Mouse (Mus musculus) stomach, postnatal 0 days (tissue): ENCODE data around the gene Dnah10. TPM values are rescaled to one million over a fixed set of nuclear protein-coding genes. Genes with fewer than 3 reads are reported as not detected.

Experiments
- ATAC-seq: fragments of 200-750 bp; cut with Nextera tagmentation; 2 replicates; pipeline ENCODE4 v1.8.0; 2017; ENCODE audit not compliant: low FRiP score, low TSS enrichment
- DNase-seq: peaks from one replicate; pipeline ENCODE4 v3.0.0-alpha.2; 2016; ENCODE audit warnings: low spot score
- H3K27ac ChIP-seq: fragments of 300-500 bp; sonication (generic); replicated peaks from 2 replicates; pipeline ENCODE4 v1.5.1; 2014; ENCODE audit warnings: mild to moderate bottlenecking, control low read depth
- H3K27me3 ChIP-seq: fragments of 300-500 bp; sonication (generic); 2 replicates; pipeline ENCODE4 v1.6.1; 2014; ENCODE audit warnings: low read length; ENCODE audit not compliant: control insufficient read depth, insufficient read depth
- H3K36me3 ChIP-seq: fragments of 300-500 bp; sonication (generic); 2 replicates; pipeline ENCODE4 v1.6.1; 2014; ENCODE audit warnings: low read length, mixed read lengths; ENCODE audit not compliant: control insufficient read depth, insufficient read depth
- H3K4me1 ChIP-seq: fragments of 300-500 bp; sonication (generic); replicated peaks from 2 replicates; pipeline ENCODE4 v1.6.1; 2014; ENCODE audit warnings: antibody characterized with exemption; ENCODE audit not compliant: control insufficient read depth, insufficient read depth
- H3K4me2 ChIP-seq: fragments of 300-500 bp; sonication (generic); replicated peaks from 2 replicates; pipeline ENCODE4 v1.6.1; 2014; ENCODE audit warnings: low read depth, mild to moderate bottlenecking, control low read depth, moderate library complexity
- H3K4me3 ChIP-seq: fragments of 300-500 bp; sonication (generic); 2 replicates; pipeline ENCODE4 v1.5.1; 2014; ENCODE audit warnings: low read depth, low read length, control low read depth
- H3K9ac ChIP-seq: fragments of 300-500 bp; sonication (generic); 2 replicates; pipeline ENCODE4 v1.6.1; 2014; ENCODE audit warnings: mild to moderate bottlenecking, low read length, control low read depth, mixed read lengths
- H3K9me3 ChIP-seq: fragments of 300-500 bp; sonication (generic); 2 replicates; pipeline ENCODE4 v1.6.1; 2016; ENCODE audit warnings: low read length; ENCODE audit not compliant: control insufficient read depth
- CTCF ChIP-seq: IDR thresholded peaks from 2 replicates; pipeline ENCODE4 v1.5.1; 2016; ENCODE audit warnings: antibody characterized with exemption, low read depth, mild to moderate bottlenecking, moderate library complexity
- EP300 ChIP-seq: optimal IDR thresholded peaks from 2 replicates; pipeline ENCODE3; 2016; ENCODE audit warnings: antibody characterized with exemption
- WGBS: fragments of 180-500 bp; shearing (Covaris S2); extraction: QIAGEN DNeasy Blood & Tissue Kit; methylation state at CpG from one replicate; pipeline ENCODE4 v1.1.7; 2014; 5-methylcytosine and 5-hydroxymethylcytosine counted together
- polyA plus RNA-seq: library from polyadenylated mRNA; unstranded; fragments of >200 nt; fragmentation: Nextera tagmentation; extraction: Ambion mirVana; gene quantifications from 2 replicates; pipeline ENCODE4 v1.2.1, GENCODE M21; 2015

The Dnah10 gene
- polyA plus RNA-seq, 1 experiment from 2014 or later = 0.10 TPM

- H3K4me2 ChIP-seq = no peak overlapping the region
- ATAC-seq (no peak), DNase-seq (no peak)
- no peaks in the 10 kb centered on the region for H3K9me3 ChIP-seq
- no peaks in the 10 kb centered on the region for H3K4me1 ChIP-seq
- no peak overlapping the region for H3K9ac ChIP-seq
- TF ChIP-seq EP300 (no peak), CTCF (no peak)
- H3K36me3 ChIP-seq = no peaks in the 10 kb centered on the region
- 90% methylated on average over 7 of the region's 7 CpGs for WGBS
- no peak overlapping the region for H3K27ac ChIP-seq
- H3K4me3 ChIP-seq = no peak overlapping the region
- H3K27me3 ChIP-seq = no peaks in the 10 kb centered on the region
Measured at GRCm38 (mm10) chr5:124779926-124780325, 55.0 kb downstream of the Dnah10 start.

DNA sequence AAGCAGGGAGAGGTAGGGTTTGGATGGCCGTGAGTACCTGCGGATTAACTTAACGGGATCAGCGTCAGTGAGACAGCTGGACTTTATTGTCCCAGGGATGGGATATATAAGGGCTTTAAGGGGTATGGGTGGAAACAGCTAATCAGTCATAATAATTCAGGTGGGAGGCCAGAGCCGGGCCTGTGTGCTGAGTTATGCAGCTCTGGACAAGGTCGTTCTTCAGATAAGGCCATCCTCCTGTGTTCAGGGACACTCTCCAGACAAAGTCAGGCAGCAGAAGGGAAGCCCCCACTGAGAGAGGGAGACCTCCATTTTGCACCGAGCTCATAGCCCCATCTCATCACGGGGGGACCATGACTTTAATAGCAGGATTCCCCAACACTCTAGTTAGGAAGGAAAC, 56.8 kb downstream of the Dnah10 start:
- Histone ChIP-seq H3K9me3 (no peaks in the 10 kb centered on the region), H3K4me3 (no peak overlapping the region), H3K27ac (no peak overlapping the region), H3K4me1 (no peaks in the 10 kb centered on the region), H3K27me3 (no peaks in the 10 kb centered on the region), H3K9ac (no peak overlapping the region), H3K36me3 (no peaks in the 10 kb centered on the region), H3K4me2 (no peak overlapping the region)
- ATAC-seq = no peak
- TF ChIP-seq EP300 (no peak), CTCF (no peak)
- no peak for DNase-seq
- WGBS = 80% methylated on average over 8 of the region's 8 CpGs

GRCm38 (mm10) chr5:124785650-124786049, 60.8 kb downstream of the Dnah10 start:
- H3K27me3 ChIP-seq = no peaks in the 10 kb centered on the region
- DNase-seq (no peak), ATAC-seq (no peak)
- H3K4me3 ChIP-seq = no peak overlapping the region
- no peaks in the 10 kb centered on the region for H3K36me3 ChIP-seq
- no peak overlapping the region for H3K4me2 ChIP-seq
- H3K27ac ChIP-seq = no peak overlapping the region
- H3K9me3 ChIP-seq = no peaks in the 10 kb centered on the region
- H3K4me1 ChIP-seq = no peaks in the 10 kb centered on the region
- TF ChIP-seq CTCF (peak; percentile 53), EP300 (no peak)
- H3K9ac ChIP-seq = no peak overlapping the region
- WGBS = 76% methylated on average over 7 of the region's 7 CpGs

DNA sequence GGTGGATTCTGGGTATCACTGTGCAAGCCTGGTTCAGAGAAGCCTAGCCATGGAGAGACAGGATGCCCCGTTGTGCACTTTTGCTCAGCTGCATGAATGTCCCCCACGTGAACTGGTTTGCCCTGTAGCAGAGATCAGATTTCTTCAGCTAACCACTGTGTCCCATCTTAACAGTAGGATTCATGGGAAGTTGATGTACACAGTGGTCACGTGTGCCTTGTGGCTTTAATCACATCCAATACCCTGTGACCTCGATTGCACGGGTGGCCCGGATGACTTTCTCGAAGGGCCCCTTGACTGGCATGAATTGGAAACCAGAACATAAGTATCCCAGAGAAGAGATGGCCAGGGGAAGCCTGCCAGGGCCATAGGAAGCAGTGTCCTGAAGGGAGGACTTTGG, 67.2 kb downstream of the Dnah10 start:
- Histone ChIP-seq H3K27me3 (no peaks in the 10 kb centered on the region), H3K4me2 (no peak overlapping the region), H3K9ac (no peak overlapping the region), H3K36me3 (no peaks in the 10 kb centered on the region), H3K4me1 (no peaks in the 10 kb centered on the region), H3K9me3 (no peaks in the 10 kb centered on the region), H3K27ac (no peak overlapping the region), H3K4me3 (no peak overlapping the region)
- TF ChIP-seq EP300 (no peak), CTCF (no peak)
- WGBS = 84% methylated on average over 7 of the region's 7 CpGs
- ATAC-seq (no peak), DNase-seq (no peak)

- Histone ChIP-seq H3K9ac (no peak overlapping the region), H3K9me3 (no peaks in the 10 kb centered on the region), H3K4me3 (no peak overlapping the region), H3K36me3 (no peaks in the 10 kb centered on the region), H3K4me1 (no peaks in the 10 kb centered on the region), H3K27me3 (no peaks in the 10 kb centered on the region), H3K4me2 (no peak overlapping the region), H3K27ac (no peak overlapping the region)
- no peak for ATAC-seq
- WGBS = 78% methylated on average over 4 of the region's 4 CpGs
- no peak for TF ChIP-seq EP300
- TF ChIP-seq CTCF = no peak
- no peak for DNase-seq
Measured at GRCm38 (mm10) chr5:124809708-124810366, 85.0 kb downstream of the Dnah10 start.

DNA sequence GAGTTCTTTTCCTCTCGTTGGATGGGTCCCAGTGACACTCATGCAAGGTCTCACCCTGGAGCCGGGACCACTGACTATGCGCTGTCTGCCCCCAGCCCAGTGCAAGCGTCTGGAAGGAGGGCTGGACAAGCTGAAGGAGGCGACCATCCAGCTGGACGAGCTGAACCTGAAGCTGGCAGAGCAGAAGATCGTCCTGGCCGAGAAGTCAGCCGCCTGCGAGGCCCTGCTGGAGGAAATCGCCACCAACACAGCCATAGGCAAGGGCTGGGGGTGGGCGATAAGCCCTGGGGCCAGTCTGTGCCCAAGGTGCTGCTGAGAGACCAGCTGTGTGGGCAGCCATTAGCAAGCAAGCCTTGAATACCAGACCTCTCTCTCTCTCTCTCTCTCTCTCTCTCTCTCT, 87.6 kb downstream of the Dnah10 start:
- no peak overlapping the region for H3K27ac ChIP-seq
- H3K4me1 ChIP-seq = no peaks in the 10 kb centered on the region
- no peaks in the 10 kb centered on the region for H3K27me3 ChIP-seq
- no peak overlapping the region for H3K4me3 ChIP-seq
- H3K4me2 ChIP-seq = no peak overlapping the region
- TF ChIP-seq EP300 = no peak
- no peak for TF ChIP-seq CTCF
- H3K9ac ChIP-seq = no peak overlapping the region
- H3K9me3 ChIP-seq = no peaks in the 10 kb centered on the region
- H3K36me3 ChIP-seq = no peaks in the 10 kb centered on the region
- DNase-seq = no peak
- 76% methylated on average over 12 of the region's 12 CpGs for WGBS
- ATAC-seq = no peak
